Mouse (Mus musculus) ovary, postnatal 14 days (tissue): ENCODE data around the gene Acat1.

Source experiments
- DNase-seq: peaks from one replicate; pipeline ENCODE4 v3.0.0; 2022; ENCODE audit warnings: low spot score

Gene Acat1

DNA sequence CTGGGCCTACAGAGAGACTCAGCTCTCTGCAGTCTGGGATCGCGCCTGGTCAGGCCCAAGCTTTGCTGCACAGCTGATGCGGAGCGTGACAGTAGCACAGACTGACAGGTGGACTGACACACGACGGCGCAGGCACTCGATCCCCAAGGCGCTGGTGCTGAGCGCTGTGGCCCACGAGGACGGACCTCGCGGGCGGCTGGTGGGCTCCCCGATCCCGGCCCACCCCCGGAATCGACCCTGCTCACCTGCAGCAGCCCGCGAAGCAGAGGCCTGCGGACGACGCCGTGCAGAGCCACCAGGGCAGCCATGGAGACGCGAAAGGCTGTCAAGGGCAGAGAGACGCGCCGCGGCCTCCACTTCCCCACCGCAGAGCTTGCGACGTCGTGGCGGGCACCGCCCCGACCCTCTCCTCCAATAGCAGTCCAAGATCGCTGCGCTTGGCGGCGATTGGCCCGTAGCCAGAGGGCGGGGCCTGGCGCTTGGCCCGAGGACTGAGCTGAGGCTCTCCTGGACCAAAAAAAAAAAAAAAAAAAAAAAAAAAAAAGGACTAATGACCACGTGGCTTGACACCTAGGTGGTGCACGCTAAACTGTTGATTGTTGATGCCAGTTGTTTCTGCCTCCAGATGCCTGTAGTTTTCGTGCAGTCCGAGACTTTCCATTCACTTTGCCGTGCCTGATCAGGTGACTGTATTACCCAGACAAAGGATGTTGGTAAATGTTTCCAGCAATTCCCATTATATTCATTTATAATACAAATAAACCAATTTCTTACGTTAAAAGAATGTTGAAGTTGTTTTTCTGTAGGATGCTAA, at the start of gene Acat1:
TSS of gene Acat1 (minus strand) at position 415 of the 814 bp plus-strand sequence.
- peak; percentile 96 for DNase-seq

DNA sequence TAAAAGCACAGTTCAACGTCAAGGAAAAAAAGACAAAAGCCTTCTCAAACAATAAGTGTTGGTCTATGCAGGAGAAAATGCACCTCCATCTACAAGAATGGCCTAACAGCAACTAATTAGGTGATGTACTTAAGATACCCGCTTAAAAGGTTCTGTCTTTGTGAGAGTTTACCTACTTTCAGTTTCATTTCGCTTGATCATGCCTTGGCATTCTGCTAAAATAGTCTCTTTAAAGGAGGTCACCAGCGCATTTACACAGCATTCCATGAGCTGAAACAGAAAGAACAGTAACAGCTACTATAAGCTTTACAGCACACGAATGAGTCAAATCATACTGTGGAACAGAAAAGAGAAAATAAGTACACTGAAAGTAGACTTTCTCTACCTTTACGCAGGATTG, 24.6 kb upstream of the Acat1 start:
- no peak for DNase-seq

DNA sequence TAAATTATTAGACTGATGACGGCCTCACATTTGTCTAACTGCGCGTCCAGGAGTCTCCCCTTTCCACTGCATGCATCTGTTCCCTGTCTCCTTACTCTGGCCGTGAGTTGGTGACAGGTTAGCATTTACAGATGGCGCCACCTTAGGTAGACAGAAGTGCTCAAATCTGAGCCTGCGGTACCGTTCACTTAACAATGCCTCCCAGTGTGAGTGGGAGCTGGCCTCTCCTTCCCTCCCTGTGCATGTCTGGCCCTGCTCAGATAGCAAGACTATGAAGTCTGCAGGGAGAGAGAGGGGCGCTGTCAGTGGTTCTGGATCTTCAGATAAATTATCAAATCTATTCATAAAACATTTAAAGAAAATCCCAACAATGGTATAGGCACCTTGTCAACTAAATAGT, 5.1 kb upstream of the Acat1 start:
- DNase-seq: no peak

DNA sequence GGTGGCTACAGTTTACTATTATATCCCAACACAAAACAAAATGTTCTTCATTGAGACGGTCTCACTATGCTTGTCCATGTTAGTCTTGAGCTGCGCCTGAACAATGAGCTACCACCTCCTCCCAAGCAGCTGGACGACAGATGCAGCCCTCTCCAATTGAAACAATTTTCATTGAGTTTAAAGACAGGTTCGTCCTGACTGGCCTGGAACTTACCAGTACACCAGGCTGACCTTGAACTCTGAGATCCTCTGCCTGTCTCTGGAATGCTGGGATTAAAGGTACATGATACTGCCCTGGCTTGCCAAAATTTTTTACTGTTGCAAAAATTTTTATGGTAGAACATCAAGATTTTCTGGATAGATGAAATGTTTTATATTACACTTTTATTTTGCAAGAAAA, 4.1 kb upstream of the Acat1 start:
- no peak for DNase-seq

DNA sequence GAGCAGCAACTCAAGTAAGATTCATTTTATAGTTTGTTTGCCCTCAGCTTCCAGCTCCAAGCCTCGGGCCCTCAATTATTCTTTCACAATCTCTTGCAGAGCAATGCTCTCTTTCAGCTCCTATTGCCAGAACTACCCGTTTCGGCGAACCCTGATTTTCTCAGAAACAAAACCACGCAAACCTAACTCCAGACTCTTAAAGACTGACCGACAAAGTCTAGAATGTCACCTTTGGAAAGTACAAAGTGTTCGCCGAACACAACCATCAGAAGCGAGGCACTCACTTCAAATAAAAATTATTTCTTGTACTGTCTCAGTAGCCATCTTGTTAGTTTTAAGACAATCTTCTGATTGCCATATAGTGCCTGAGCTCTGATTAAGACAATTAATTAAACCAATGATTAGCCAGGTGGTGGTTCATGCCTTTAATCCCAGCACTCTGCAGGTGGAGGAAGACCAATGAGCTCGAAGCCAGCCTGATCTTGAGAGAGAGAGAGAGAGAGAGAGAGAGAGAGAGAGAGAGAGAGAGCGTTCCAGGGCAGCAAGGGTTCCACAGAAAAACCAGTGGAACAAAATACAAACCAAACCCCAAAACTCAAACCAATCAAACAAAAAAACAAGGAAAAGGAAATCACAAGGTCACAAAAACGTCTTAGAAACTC, 745 bp downstream of the Acat1 start:
- DNase-seq: no peak

DNA sequence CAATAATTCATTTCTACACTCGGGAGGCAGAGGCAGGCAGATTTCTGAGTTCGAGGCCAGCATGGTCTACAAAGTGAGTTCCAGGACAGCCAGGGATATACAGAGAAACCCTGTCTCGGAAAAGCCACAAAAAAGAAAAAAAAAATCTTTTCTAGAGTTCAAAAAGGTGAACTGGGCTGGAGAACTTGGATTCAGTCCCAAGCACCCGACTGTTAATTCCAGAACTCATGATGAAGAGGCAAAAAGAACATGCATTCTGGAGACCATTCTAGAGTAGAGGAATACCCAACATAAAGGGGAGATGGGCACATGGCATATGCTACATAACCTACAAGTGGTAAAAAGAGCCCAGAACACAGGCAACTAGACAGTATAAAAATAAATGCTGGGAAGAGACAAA, 2.4 kb downstream of the Acat1 start:
- DNase-seq: no peak

DNA sequence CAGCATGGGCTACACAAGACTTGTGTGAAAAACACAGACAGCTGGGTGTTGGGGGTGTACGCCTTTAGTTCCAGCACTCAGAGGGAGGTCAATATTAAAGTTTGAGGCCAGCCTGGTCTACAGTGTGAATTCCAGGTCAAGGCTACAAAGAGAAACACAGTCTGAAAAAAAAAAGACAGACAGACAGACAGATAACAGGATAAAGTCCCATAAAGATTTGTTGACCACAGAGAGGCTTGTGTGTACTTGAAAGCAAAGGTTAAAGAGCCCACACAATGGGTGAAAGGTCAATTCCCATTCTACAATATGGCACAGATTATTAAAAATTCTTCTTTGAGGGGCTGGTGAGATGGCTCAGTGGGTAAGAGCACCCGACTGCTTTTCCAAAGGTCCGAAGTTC, 3.0 kb downstream of the Acat1 start:
- no peak for DNase-seq

DNA sequence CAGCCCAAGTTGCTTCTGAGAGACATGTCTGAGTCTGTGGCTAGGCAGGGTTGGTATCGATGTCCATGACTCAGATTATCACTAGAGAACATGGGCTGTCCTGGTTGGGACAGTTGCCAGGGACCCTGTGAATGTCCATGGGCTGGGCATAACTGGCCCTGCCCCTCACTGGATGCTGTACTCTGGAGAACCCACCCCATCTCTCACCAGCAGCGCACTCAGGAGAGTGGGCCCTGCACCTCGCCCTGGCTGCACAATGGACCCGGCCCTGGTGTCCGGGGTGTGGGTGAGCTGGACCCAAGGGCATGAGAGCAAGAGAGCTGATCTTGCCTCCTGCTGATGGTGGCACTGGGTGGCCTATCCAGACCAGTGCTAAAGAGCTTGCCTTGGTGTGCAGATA, 5.2 kb downstream of the Acat1 start:
- no peak for DNase-seq

DNA sequence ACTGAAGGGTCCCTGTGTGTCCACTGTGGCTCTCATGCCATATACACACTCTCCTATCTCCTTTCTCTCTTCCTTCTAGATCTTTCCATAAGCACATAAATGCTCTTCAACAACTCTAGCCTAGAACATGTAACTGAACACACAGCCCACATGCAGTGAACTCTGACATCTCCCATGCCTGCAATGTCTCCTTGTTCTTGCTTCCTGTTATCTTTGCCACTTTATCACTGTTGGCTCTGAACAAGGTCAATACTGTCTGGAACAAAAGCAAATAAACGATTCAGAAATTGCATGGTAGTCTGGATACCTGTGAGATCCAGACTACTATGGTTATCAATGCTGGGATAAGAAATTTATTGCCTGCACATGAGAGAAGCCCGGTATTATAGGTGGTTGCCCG, 6.3 kb downstream of the Acat1 start:
- DNase-seq: no peak

DNA sequence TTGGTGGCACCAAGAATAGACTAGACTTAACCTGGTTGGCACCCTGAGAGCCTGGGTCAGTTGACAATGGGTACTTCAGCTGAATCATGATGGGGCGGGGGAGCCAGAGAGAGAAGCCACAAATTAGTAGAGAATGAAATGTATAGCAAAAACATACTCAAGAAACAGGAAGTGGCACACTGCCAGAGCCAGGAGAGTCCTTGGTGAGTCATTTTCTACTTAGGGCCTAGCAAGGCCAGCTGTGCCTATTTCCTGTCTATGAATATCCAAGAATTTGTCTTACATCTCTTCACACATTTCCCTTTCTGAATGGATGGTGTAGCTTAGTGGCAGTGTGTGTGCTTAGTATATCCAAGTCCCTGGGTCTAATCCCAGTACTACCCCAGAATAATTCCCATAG, 6.8 kb downstream of the Acat1 start:
- DNase-seq: no peak

DNA sequence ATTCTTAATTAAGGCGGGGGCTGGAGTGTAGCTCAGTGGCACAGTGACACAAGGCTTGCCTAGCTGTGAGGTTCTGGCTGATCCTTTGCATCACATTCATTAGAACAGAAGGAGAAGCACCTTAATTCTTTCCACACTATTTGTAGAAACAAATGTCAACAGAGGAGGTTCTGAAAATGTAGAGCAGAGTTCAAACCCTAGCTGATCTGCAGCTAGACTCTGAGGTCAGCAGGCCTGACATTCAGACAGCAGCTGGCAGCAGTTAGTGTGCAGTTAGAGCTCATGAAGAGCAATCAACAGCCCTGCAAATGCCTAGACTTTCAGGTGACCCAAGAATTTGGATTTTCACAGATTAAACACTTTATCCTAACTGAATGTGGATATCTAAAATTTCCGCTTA, 8.6 kb downstream of the Acat1 start:
- DNase-seq: no peak

DNA sequence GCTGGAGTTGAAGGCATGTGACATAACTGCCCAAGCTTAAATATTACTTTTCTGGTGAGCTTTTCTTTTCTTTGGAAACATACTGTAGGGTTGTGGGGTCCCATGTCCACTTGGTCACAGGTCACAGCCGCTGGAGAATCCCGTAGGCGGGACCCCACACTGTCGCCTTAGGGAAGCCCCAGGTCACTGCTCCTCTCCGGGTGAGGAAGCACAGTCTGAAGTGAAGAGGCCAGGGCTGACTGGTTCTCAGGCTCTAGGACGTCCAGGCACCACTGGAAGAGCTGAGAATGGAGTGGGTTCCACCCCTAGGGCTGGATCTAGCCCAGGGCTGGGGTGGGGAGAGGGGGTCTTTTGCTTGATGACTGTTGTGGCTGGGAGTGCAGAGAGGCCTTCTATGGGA, 11.6 kb downstream of the Acat1 start:
- no peak for DNase-seq

DNA sequence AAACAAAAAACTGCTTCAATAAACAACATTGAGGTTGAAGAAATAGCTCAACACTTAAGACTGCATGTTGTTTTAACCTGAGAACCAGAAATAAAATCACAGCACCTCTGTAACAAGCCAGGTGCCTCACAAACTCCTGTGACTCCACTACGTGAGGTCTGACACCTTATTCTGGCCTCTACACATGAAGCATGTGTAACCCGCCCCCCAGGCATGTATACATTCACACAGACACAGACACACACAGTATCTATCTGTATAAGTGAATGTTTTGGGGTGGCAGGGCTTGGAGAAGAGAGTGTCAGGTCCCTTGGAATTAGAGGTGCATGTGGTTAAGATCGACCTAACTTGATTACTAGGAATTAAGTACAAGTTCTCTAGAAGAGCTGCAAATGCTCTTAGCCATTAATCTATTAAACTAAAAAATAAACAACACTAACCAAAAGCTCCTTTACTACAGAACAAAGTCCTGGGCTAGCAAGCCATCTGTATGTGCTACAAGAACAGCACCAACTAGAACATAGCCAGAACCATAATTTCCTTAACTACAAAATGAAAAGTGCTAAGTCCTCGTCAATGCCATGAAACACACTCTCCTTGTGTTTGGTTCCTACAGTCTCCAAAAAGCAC, 13.1 kb downstream of the Acat1 start:
- no peak for DNase-seq

DNA sequence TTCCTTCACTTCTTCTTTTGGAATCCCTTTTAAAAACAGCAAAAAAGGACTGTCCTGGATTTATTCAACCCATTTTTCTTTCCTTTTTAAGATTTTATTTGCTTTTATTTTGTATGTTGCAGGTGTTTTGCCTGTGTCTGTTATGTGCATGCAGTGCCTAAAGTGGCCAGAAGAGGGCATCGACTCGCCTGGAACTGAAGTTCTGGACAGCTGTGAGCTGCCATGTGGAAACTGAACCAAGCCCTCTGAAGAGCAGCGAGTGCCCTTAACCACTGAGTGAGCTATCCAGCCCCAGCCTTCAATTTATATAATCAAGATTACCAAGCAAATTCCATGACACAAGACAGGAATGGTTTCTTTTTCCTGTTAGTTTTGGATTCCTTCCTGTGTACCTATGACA, 15.4 kb downstream of the Acat1 start:
- peak; percentile 65 for DNase-seq

DNA sequence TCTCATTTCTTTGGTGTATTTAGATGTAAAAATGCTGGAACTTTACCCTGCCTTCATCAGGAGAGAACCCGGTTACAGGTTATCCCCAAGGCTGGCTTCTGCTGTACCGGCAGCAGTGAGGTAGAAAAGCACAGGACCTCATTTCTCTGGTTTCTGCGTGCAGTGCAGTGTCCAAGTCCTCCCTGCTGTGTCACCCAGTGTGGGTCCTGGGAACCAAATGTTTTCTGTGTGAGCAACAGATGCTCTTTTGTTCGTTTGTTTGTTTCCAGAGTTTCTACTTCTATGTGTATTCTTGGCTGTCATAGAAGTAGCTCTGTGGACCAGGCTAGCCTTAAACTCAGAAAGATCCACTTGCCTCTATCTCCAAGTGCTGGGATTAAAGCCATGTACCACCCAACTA, 28.3 kb downstream of the Acat1 start:
- no peak for DNase-seq

DNA sequence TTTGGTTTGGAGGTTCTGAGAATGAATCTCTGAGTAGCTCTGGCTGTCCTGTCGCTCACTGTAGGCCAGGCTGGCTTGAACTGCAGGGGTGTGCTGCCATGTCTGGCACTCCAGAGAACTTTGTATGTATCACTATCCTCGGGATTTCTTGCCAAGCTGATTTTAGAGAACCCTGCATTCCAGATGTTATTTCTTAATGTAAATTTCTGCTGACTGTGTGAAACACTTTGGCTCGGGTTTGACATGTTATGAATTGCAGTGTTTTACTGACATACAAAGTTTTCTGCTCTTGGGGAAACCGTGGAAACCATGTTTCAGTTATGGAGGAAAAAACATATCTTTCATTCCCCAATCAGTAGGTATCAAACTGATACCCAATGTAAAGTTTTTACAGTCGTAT, 34.5 kb downstream of the Acat1 start:
- no peak for DNase-seq

DNA sequence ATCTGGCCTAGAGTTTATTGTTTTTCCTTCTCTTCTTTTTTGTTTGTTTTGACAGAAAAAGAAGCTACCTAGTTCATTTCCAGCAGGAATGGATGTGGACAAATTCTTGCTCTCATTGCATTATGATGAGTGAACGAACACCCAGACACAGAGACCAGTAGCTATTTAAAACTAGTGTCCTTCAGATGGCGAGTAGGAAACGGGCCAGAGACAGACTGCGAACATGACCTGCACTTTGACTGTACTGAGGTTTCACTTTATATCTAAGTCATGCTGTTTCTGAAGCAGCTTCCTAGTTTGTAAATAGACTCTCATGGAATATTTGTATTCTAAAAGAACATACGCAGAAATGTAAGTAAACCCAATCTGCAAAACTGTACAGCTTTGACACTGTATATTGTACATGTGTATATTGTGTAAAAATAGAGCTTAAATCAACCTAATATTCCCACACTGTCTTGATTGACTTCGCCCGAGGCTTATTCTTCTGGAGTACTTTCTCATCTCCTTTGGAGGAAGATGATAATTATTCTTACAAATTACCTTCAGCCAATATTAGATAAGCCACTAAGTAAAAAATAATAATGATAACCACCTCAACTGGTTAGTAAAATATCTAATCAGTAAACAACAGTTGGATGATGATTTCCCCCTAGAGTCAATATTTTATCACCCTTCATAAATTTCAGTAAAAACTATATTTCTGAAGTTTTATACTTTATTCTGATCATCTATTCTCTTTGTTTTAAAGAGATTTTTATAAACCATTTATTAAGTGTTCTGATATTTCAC, 37.5 kb downstream of the Acat1 start:
- DNase-seq: no peak

DNA sequence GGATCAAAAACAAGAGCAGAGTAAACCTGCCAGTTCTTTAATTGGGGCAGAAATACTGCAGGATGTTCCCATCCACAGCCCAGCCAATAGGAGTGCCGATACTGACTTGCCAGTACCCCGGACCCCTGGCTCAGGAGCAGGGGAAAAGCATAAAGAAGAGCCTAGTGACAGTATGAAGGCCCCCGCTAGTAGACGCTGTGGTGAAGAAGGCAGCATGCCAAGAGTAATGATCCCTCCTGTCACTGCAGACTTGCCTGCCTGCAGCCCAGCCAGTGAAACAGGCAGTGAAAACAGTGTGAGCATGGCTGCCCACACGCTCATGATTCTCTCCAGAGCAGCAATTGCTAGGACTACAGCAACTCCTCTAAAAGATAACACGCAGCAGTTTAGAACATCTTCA, 39.5 kb downstream of the Acat1 start:
- DNase-seq: no peak

DNA sequence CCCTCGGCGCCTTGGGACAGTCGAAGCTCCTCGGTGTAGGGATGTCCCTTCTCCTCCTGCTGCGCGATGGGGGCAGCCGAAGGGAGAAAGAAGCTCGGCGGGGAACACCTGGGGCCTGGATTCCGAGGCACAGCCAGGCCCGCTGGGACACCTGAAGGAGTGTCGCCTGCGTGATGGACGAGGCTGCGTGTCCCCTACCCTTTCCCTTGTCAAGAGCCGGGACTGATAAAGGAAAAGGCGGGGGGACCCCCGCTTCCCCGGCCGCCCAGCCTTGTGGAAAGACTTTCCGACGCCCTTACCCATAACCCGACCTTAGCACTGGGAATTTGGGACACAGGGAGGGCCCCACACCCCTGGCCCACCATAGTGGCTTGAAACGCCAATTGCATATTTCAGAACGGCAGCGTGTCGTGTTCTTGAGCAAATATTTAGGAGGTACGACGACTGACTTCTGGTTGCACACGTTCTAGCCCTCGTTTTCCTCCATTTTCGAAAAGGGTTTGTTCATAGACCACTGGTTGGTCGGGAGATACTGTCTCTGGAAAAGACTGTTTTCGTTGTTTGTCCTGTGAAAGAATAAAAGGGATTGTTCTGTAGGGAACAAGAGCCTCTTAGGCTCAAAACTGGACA, 72.7 kb downstream of the Acat1 start:
- peak; percentile 43 for DNase-seq

DNA sequence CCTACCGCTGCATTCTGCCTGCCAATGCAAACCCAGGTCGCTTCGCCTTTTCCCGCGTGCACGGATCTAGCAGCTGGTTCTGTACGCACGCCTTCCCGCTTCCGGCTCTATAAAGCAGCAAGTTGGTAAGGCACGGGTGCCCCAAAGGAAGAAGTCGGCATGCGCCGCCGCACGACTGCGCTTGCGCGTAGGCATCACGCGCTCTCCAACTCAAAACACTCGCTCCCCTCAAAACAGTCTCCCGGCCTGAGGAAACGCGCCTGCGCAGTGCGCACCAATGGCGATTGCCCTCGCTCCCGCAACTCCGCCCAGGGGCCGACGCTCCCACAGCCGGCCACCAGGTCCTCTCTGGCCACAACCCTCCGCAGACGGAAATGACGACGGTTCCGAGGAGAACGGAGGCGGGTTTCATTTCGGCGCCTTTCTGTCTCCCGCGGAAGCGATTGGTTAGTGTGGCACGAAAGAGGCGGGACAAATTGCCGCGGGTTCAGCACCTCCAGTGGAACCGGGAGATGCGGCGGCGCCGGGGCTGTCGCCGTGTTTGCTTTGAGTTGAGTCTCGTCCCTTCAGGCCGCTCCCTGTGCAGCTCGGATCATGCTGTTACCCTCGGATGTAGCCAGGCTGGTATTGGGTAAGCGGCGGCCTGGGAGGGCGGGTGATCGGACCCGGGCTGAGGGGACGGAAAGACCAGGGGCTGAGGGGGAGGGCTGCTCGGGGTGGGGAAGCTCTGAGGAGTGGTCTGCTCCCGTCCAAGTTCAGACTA, 73.4 kb downstream of the Acat1 start, which contains the start of the genes Atm and Npat:
TSS of gene Atm (minus strand) at position 183 of the 763 bp plus-strand sequence.
TSS of gene Npat (plus strand) at position 490 of the 763 bp plus-strand sequence.
- peak; percentile 97 for DNase-seq
